Mouse (Mus musculus): ENCODE data around the gene Krba1.

DNA sequence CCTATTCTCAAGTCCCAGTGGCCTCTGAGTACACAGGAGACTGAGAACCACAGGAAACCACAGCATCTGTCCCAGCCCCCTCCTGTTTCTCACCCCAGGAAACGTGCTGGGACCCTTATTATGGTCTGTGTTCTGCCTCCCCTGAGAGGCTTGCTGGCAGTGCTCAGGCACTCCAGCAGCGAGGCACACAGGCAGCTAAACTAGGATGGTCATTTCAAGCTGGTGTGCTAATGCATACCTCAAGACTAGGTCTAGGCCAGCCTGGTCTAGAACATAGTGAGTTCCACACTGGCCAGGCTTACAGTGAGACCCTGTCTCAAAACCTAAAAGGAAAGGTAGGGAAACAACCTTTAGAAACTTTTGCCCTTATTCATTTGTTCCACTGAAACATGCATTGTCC lies 25.3 kb downstream of the Krba1 start:
- TF ChIP-seq CTCF (IDR thresholded peaks at IDR 0.05; ENCODE audit: borderline replicate concordance, control insufficient read depth, extremely low read depth, insufficient read depth, low read length, poor library complexity) (no peak), POLR2A (IDR thresholded peaks at IDR 0.05; ENCODE audit: control insufficient read depth, extremely low read depth, insufficient read depth, low read length, poor library complexity) (no peak)
